Mouse (Mus musculus) liver, adult 2 months (tissue): Measurements from ENCODE around the gene Ap2a1.

Experiments
- CTCF ChIP-seq: fragments of 200-500 bp; IDR thresholded peaks from 2 replicates; pipeline ENCODE4 v1.5.1; 2011; ENCODE audit warnings: low read depth, low read length, control low read depth
- POLR2A ChIP-seq: fragments of 200-500 bp; IDR thresholded peaks from 2 replicates; pipeline ENCODE4 v1.6.1; 2011; ENCODE audit warnings: low read length, control low read depth; ENCODE audit not compliant: insufficient read depth; ENCODE audit errors: extremely low read depth

DNA sequence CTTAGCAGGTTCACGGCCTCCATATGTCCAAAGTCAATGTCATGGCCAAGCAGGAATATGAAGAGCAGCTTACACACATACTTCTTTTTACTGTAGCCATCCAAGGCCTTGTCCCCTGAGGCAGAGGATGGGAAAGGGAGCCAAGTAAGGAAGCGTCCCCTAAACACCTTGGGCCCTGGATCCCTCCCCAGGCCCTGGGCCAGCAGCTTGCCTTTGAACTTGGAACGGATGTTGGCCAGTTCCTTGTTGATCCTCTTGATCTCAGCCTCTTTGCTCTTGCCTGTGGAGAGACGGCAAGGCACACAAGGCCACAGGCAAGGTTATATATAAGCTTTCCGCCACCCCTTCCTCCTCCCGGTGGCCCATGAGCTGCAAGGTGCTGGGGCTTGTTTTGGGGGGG lies 13.1 kb downstream of the Ap2a1 start:
- TF ChIP-seq POLR2A, result no peak
- TF ChIP-seq CTCF, result no peak
